Mouse (Mus musculus) CH12.LX (cell line): ENCODE results near the gene Vegfb.

Experiments used
- CTCF ChIP-seq, 2 experiments: IDR thresholded peaks in 1 of 2; conservative IDR thresholded peaks in 1 of 2; 2 replicates each; pipeline ENCODE4 v1.5.1; 2011 to 2012; ENCODE audit warnings: low read depth in 2 of 2, low read length in 2 of 2, improper control_type of control experiment in 1 of 2, inconsistent platforms in 1 of 2, mild to moderate bottlenecking in 1 of 2, moderate library complexity in 1 of 2
- ELF1 ChIP-seq: IDR thresholded peaks from 2 replicates; pipeline ENCODE4 v1.6.1; 2014; ENCODE audit warnings: low read depth, mild to moderate bottlenecking, inconsistent platforms, low read length, improper control_type of control experiment
- GABPA ChIP-seq: IDR thresholded peaks from 2 replicates; pipeline ENCODE4 v1.6.1; 2012; ENCODE audit warnings: low read depth, low read length, improper control_type of control experiment, inconsistent platforms; ENCODE audit not compliant: insufficient replicate concordance
- HCFC1 ChIP-seq: IDR thresholded peaks from 2 replicates; pipeline ENCODE4 v1.6.1; 2012; ENCODE audit warnings: low read depth, mild to moderate bottlenecking, inconsistent platforms, low read length, improper control_type of control experiment
- MAFK ChIP-seq: IDR thresholded peaks from 2 replicates; pipeline ENCODE4 v1.6.1; 2011; ENCODE audit warnings: low read length, improper control_type of control experiment; ENCODE audit not compliant: insufficient replicate concordance
- ZC3H11A ChIP-seq: IDR thresholded peaks from 2 replicates; pipeline ENCODE4 v1.6.1; 2012; ENCODE audit warnings: low read depth, mild to moderate bottlenecking, inconsistent platforms, low read length, improper control_type of control experiment

DNA sequence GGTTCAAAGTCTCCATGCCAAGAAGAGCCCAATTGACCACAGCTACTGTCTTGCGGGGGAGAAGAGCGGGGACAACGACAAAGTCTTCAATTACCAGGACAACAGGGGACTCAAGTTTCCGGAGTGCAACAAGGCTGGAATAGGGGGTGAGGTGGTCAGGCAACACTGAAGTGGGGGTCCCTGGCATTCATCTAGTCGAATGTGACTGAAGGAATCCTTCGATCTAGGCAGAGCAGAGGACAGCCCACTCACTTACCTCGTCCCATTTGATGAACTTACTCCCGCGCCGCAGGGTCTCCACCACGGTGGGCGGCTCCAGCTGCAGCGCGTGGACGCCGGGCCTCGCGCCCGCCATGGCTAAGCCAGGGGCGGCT is 18.2 kb downstream of the Vegfb start:
- no peak for TF ChIP-seq ELF1
- TF ChIP-seq MAFK = no peak
- no peak for TF ChIP-seq CTCF (conservative IDR thresholded peaks at IDR 0.05 in 1 of 2, IDR thresholded peaks at IDR 0.05 in 1 of 2; ENCODE audit: low read depth in 2 of 2, low read length in 2 of 2)
- TF ChIP-seq HCFC1 = no peak
- no peak for TF ChIP-seq GABPA
- no peak for TF ChIP-seq ZC3H11A
